Mouse (Mus musculus): ENCODE measurements around the gene Tasp1. TPM values are rescaled to one million over a fixed set of nuclear protein-coding genes. Genes with fewer than 3 reads are reported as not detected.
"Not testable (repeated sequence)": the region's sequence is repeated elsewhere in the genome, so short reads cannot be mapped to it uniquely, and the experiment has no call there.

Tasp1 gene
- total and polyA plus RNA-seq, 2 experiments, result 2.1 to 13.3 TPM

GRCm38 (mm10) chr2:139875876-139876275 lies 190.7 kb downstream of the Tasp1 start:
- Histone ChIP-seq H3K27ac (replicated peaks; ENCODE audit: insufficient read depth, low read depth, low read length) (no peak overlapping the region), H3K4me1 (ENCODE audit: control insufficient read depth, insufficient read depth, low read length) (no peaks in the 10 kb centered on the region), H3K4me3 (ENCODE audit: insufficient read depth, low read depth, low read length) (no peak overlapping the region), H3K79me2 (ENCODE audit: control insufficient read depth, insufficient read depth, low read length) (no peaks in the 10 kb centered on the region), H3K36me3 (ENCODE audit: control insufficient read depth, insufficient read depth, low read length) (peaks cover under 1% of the 10 kb centered on the region; the same call in 1 of the 2 replicates), H3K27me3 (ENCODE audit: control insufficient read depth, insufficient read depth, low read length) (no peaks in the 10 kb centered on the region), H3K9ac (ENCODE audit: low read depth, low read length) (no peak overlapping the region)
- no peak for DNase-seq (ENCODE audit: extremely low read depth, low read depth, low spot score)
- 89% methylated on average over 3 of the region's 3 CpGs for WGBS
- no peak for TF ChIP-seq POLR2A (IDR thresholded peaks at IDR 0.05; ENCODE audit: extremely low read depth, insufficient read depth, low read length)
- no peak for TF ChIP-seq CTCF (IDR thresholded peaks at IDR 0.05; ENCODE audit: low read depth, low read length)

- DNase-seq (ENCODE audit: extremely low read depth, low read depth, low spot score), result no peak
- Histone ChIP-seq H3K9ac (ENCODE audit: low read depth, low read length) (no peak overlapping the region), H3K4me1 (ENCODE audit: control insufficient read depth, insufficient read depth, low read length) (no peaks in the 10 kb centered on the region), H3K79me2 (ENCODE audit: control insufficient read depth, insufficient read depth, low read length) (no peaks in the 10 kb centered on the region), H3K27ac (replicated peaks; ENCODE audit: insufficient read depth, low read depth, low read length) (no peak overlapping the region), H3K4me3 (ENCODE audit: insufficient read depth, low read depth, low read length) (no peak overlapping the region), H3K27me3 (ENCODE audit: control insufficient read depth, insufficient read depth, low read length) (no peaks in the 10 kb centered on the region), H3K36me3 (ENCODE audit: control insufficient read depth, insufficient read depth, low read length) (no peaks in the 10 kb centered on the region)
- no peak for TF ChIP-seq POLR2A (IDR thresholded peaks at IDR 0.05; ENCODE audit: extremely low read depth, insufficient read depth, low read length)
- no peak for TF ChIP-seq CTCF (IDR thresholded peaks at IDR 0.05; ENCODE audit: low read depth, low read length)
- 90% methylated on average over 3 of the region's 3 CpGs for WGBS
These were observed 192.4 kb downstream of the Tasp1 start for GRCm38 (mm10) chr2:139874173-139874572.

GRCm38 (mm10) chr2:139873762-139874161 lies 192.8 kb downstream of the Tasp1 start:
- no peak overlapping the region for H3K4me3 ChIP-seq (ENCODE audit: insufficient read depth, low read depth, low read length)
- TF ChIP-seq POLR2A (IDR thresholded peaks at IDR 0.05; ENCODE audit: extremely low read depth, insufficient read depth, low read length), result no peak
- no peak for TF ChIP-seq CTCF (IDR thresholded peaks at IDR 0.05; ENCODE audit: low read depth, low read length)
- DNase-seq (ENCODE audit: extremely low read depth, low read depth, low spot score), result no peak
- H3K27me3 ChIP-seq (ENCODE audit: control insufficient read depth, insufficient read depth, low read length), result no peaks in the 10 kb centered on the region
- H3K27ac ChIP-seq (replicated peaks; ENCODE audit: insufficient read depth, low read depth, low read length), result no peak overlapping the region
- no peaks in the 10 kb centered on the region for H3K79me2 ChIP-seq (ENCODE audit: control insufficient read depth, insufficient read depth, low read length)
- H3K36me3 ChIP-seq (ENCODE audit: control insufficient read depth, insufficient read depth, low read length), result no peaks in the 10 kb centered on the region
- WGBS, result 78% methylated on average over 2 of the region's 2 CpGs
- H3K4me1 ChIP-seq (ENCODE audit: control insufficient read depth, insufficient read depth, low read length), result no peaks in the 10 kb centered on the region
- H3K9ac ChIP-seq (ENCODE audit: low read depth, low read length), result no peak overlapping the region

GRCm38 (mm10) chr2:139869071-139869470 lies 197.5 kb downstream of the Tasp1 start:
- 100% methylated on average over 2 of the region's 2 CpGs for WGBS
- not testable (repeated sequence) for DNase-seq (ENCODE audit: extremely low read depth, low read depth, low spot score); H3K79me2 ChIP-seq (ENCODE audit: control insufficient read depth, insufficient read depth, low read length); H3K36me3 ChIP-seq (ENCODE audit: control insufficient read depth, insufficient read depth, low read length); H3K4me1 ChIP-seq (ENCODE audit: control insufficient read depth, insufficient read depth, low read length); H3K9ac ChIP-seq (ENCODE audit: low read depth, low read length); H3K27me3 ChIP-seq (ENCODE audit: control insufficient read depth, insufficient read depth, low read length); H3K27ac ChIP-seq (replicated peaks; ENCODE audit: insufficient read depth, low read depth, low read length); H3K4me3 ChIP-seq (ENCODE audit: insufficient read depth, low read depth, low read length)

GRCm38 (mm10) chr2:139863396-139863795 lies 203.2 kb downstream of the Tasp1 start:
- WGBS, result 80% methylated on average over 3 of the region's 3 CpGs
- not testable (repeated sequence) for H3K4me1 ChIP-seq (ENCODE audit: control insufficient read depth, insufficient read depth, low read length); DNase-seq (ENCODE audit: extremely low read depth, low read depth, low spot score); H3K4me3 ChIP-seq (ENCODE audit: insufficient read depth, low read depth, low read length); H3K79me2 ChIP-seq (ENCODE audit: control insufficient read depth, insufficient read depth, low read length); H3K27ac ChIP-seq (replicated peaks; ENCODE audit: insufficient read depth, low read depth, low read length); H3K36me3 ChIP-seq (ENCODE audit: control insufficient read depth, insufficient read depth, low read length); H3K9ac ChIP-seq (ENCODE audit: low read depth, low read length); H3K27me3 ChIP-seq (ENCODE audit: control insufficient read depth, insufficient read depth, low read length)

GRCm38 (mm10) chr2:139860133-139860494 lies 206.5 kb downstream of the Tasp1 start:
- Histone ChIP-seq H3K27ac (replicated peaks; ENCODE audit: insufficient read depth, low read depth, low read length) (no peak overlapping the region), H3K27me3 (ENCODE audit: control insufficient read depth, insufficient read depth, low read length) (no peaks in the 10 kb centered on the region), H3K4me3 (ENCODE audit: insufficient read depth, low read depth, low read length) (no peak overlapping the region), H3K79me2 (ENCODE audit: control insufficient read depth, insufficient read depth, low read length) (no peaks in the 10 kb centered on the region), H3K4me1 (ENCODE audit: control insufficient read depth, insufficient read depth, low read length) (no peaks in the 10 kb centered on the region), H3K36me3 (ENCODE audit: control insufficient read depth, insufficient read depth, low read length) (peaks cover 4% of the 10 kb centered on the region), H3K9ac (ENCODE audit: low read depth, low read length) (no peak overlapping the region)
- no peak for TF ChIP-seq POLR2A (IDR thresholded peaks at IDR 0.05; ENCODE audit: extremely low read depth, insufficient read depth, low read length)
- TF ChIP-seq CTCF (IDR thresholded peaks at IDR 0.05; ENCODE audit: low read depth, low read length), result no peak
- 95% methylated on average over 5 of the region's 5 CpGs for WGBS
- DNase-seq (ENCODE audit: extremely low read depth, low read depth, low spot score), result no peak

All from liver, adult 2 months (tissue).